Mouse (Mus musculus) thymus, postnatal 10 days (tissue): ENCODE results near the gene Tlcd2.
"Not testable (repeated sequence)": the region's sequence is repeated elsewhere in the genome, so short reads cannot be mapped to it uniquely, and the experiment has no call there.

Experiments
- DNase-seq, 2 experiments: peaks; one replicate each; pipeline ENCODE4 v3.0.0; 2021; ENCODE audit warnings: low spot score in 2 of 2

Tlcd2 gene

DNA sequence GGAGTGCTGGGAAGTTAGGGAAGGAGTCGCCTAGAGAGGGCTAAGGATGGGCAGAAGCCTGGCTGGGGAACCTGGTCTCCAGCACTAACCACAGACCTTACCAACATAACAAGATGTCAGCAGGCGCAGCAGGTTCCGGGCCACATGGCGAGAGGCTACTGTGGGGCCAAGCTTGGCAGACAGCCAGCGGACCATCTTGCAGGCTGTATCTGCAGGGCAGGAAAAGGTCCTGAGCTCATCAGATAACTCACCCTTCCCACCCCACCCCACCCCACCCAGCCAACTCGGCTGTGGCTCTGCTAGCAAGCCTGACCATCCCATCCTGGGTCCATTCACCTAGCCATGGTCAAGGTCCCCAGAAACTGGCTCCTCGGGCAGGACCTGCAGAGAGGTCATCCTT is 11.8 kb upstream of the Tlcd2 start:
- DNase-seq, result no peak

DNA sequence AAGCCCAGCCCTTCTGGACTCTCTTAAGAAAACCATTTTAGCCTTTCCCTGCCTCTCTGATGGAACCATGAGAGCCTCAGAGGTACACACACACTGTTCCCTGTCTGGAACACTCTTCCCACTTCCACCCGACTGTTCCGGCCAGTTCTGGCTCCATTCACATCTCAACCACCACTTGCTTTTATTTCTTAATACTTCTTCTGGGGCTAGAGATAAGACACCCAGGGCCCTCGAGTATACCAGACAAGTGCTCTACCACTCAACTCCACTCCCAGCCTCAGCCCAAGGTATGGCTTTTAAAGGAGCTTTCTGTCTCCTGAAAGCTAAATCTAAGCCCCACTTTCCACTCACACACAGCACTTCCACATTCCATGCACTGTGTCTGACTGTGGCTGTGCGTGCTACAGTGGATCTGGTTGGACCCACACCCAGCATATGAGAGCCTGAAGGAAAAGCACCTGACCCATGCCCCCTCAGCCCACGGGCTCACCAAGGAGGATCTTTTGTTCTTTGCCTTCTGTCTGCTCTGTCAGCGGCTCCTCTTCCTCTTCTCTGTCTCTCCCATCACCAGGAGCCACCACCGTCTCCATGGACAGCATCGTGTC is 11.1 kb upstream of the Tlcd2 start:
- DNase-seq, result no peak

DNA sequence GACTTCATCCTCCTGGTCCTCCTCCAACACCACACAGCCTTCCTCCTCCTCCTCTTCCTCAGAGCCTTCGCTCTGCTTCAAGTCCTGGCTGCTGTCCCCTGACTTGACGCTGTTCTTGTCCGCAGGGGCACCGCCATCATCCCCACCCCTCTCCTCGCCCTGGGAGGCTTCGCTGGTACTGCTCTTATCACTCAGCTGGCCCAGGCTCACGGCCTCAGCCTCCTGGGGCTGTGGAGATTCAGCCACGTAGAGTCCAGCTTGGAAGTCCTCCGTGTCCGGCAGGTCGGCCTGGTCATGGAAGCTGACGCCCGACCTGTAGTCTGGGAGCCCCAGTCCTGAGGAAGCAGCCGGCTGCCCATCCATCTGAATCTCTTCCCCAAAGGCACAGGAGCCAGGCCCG is 10.6 kb upstream of the Tlcd2 start:
- DNase-seq, result no peak

DNA sequence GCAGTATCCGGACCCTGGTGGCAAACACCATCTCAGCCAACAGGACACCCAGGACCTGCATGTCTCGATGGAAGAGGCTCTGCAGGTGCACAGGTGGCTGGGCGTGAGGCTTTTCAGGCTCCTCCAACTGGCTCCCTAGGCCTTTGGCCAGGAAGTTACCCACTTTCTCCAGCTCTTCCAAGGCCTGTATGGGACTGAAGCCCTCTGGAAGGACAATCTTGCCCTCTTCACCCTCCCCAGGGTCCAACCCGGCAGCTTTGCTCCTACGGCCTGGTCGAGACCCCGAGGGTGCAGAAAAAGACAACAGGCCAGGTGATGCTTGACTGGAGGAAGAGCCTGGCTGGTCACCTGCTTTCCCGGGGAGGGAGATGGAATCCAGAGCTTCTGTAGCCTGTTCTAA is 9.4 kb upstream of the Tlcd2 start:
- DNase-seq, result no peak

DNA sequence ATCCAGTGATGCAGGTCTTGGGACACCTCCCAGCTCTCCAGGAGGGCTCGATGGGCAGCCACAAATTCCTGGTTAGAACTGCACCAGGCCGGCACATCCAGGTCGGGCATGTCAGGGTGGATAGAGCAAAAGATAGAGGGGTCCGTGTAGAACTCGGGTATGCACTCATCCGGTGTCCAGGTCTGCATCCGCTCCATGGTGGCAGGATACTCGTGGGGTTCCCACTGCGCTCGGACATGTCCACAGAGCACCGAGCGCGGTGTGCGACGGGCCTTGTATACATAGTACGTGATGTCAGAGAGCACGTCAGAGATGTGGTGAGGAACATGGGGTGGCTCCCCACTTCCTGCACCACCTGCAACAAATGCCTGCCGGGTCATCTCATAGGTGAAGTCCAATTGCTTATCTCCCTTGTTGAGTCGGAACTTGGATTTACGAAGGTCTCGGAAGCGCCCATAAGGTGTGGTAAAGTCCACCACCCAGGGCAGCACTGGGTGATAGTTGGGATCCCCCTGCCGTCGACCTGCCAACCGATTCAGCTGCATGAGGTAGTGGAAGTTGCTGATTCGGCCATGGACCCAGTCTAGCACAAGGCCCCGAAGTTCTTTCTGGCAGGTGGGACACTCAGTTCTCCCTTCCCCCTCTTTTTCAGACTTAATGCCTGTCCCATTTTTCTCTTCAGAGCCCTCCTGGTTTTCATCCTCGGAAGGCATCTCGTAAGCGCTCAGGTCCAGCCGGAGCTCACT is 8.5 kb upstream of the Tlcd2 start:
- no peak for DNase-seq

DNA sequence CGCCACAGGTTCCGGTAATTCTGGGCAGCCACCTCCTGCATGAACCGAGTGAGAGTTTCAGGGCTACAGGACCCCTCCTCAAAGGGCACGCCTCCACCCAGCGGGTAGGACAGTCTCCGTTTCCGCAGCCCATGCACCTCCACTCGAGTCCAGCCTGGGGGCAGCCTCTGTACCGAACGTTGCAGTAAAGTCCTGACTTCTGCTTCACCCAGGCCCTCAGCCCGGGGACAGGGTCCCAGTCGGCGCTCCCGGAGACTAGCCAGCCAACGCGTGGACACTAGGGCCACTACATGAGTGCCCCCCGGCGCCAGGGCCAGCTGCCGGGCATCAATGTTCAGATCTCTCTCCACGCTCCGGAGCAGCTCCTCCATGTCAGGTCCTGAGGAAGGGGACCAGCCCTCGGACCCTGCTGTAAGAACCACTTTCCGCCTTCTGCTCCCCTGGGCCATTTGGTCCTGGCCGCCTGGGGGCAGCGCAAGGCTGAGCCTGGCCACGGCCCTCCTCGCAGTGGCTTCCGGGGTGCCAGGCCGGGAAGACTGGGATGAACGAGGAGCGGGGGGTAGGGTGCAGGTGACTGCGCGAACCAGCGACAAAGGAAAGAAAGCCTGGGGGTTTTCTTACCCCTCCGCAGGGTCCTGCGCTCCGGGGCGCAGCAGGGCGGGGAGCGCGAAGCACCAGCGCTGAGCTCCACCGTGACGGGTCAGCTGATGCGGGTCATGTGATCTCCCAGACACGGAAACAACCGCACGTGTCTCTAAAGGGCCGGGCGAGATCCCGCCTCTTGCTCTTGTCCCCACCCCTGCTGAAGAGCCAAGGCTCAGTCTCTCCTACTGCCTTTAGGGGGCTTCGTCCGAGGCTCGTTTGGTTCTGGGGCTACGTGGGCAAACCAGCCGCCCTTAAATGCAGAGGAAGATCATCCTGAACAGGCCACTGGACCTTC is 7.3 kb upstream of the Tlcd2 start, which contains the start of gene Wdr81:
Gene Wdr81, minus strand, starts transcription at position 727 of the 940 bp plus-strand sequence.
- peak; percentile 80 to 86 for DNase-seq

DNA sequence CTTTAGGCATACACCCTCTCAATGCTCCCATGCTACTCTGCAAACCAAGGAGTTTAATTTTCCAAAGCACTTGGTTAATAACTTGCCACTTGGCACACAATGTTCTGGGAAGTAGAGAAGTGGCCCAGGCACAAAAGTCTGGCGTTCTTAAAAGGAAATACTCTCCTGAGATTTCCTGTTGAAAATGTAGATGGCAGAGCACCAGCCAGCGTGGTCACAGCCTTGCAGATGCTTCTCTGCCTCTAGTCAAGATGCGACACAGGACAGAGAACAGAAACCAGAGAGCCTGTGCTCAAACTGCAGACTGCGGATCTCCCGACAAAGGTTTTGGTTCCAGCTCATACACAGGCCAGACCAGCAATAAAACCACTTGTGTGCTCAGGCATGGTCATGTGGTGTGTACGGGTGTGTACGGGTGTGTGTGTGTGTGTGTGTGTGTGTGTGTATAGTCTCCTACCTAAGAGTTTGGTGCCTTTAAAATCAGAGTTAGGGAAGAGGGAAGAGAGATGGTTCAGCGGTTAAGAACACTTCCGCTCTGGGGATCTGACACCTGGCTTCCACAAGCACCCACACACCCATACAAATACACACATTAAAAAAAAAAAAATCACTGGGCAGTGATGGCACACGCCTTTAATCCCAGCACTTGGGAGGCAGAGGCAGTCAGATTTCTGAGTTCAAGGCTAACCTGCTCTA is 6.3 kb upstream of the Tlcd2 start:
- DNase-seq, result no peak

DNA sequence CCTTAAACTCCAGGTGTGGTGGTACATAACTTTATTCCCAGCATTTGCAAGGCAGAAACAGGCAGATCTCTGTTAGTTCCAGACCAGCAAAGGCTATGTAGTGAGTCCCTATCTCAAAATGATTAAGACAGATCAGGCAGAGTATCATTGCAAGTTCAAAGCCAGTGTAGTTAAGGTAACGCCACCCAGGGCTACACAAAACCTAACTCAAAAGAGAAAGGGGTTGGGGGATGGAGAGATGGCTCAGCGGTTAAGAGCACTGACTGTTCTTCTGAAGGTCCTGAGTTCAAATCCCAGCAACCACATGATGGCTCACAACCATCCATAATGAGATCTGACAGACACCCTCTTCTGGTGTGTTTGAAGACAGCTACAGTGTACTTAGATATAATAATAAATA is 5.5 kb upstream of the Tlcd2 start:
- DNase-seq, result not testable (repeated sequence)

DNA sequence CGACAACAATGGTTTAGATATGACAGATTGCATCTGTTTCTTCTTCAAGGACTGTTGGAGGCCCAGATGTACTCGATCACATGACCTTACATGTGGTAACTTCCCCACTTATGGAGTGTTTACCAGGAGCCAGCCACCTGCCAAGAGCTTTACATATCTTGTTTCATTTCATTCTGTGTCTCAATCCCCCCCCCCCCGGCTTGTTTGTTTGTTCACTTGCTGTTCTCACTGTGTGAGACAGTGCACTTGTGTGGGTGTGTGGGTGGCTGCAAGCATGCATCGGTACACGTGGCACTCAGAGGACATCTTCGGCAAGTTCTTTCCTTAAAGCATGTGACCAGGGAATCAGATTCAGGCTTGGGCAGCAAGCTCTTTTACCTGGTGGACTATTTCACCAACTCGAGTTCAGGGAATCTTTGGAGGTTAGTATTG is 5.1 kb upstream of the Tlcd2 start:
- peak; percentile 31 to 35 for DNase-seq

DNA sequence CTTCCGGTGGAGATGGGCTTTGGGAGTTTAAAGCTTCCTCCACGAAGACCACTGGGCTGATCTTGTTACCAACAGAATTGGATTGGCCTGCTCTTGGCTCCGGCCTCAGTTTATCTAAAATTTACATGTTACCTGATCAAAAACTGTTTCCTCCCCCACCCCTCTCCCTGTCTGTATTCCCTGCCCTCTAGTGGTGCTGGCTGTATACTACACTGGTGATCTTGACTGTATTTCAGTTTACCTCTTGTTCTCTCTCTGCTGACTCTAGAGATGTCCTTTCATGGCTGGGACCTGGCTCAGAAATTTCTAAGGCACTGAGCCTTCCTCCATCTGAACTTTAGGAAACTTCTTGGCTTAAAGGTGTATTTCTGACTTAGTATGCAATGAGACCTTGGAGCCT is 3.3 kb upstream of the Tlcd2 start:
- peak; percentile 50 to 67 for DNase-seq

DNA sequence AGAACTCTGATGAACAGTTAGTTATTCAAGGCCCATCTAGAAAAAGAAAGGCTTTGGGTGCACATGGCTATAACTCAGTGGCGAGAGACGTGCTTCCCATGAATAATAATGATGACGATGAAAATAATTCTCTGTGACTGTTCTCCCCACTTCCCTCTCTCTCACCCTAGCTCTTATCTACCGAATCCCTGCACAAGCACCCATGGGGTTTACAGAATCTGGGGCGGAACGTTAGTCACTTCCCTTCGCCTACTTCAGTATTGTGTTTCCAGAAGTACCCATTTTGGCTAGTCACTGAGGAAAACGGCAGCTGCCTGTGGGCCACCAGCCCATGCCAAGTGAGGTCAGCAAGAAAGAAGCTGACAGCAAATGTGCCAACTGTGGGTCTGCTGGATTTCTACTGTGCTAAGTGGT is 2.9 kb upstream of the Tlcd2 start:
- no peak for DNase-seq

DNA sequence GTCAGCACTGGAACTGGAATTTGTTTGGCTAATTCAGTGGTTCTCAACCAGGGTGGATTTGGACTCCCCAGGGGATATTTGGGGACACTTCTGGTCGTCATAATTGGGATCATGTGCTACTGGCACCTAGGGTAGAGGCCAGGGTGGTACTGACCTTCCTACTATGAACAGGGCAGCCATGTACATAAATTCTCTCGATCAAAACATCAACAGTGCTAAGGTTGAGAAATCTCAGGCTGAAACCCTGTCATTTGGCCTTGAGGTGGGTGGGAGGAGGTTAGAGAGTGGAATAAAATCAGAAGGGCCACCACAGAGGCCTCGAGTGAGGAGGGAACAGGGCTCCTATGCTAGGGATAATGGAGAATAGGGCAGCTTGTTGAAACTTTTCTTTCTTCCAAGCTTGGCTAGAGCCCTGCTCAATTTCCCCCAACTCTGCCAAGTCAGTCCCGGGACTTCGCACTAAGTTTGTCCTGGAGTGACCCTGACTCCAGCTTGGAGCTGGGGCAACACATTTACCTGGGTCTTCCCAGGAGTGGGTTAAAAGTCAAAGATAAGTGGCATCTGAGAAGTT is 2.3 kb upstream of the Tlcd2 start:
- no peak for DNase-seq

DNA sequence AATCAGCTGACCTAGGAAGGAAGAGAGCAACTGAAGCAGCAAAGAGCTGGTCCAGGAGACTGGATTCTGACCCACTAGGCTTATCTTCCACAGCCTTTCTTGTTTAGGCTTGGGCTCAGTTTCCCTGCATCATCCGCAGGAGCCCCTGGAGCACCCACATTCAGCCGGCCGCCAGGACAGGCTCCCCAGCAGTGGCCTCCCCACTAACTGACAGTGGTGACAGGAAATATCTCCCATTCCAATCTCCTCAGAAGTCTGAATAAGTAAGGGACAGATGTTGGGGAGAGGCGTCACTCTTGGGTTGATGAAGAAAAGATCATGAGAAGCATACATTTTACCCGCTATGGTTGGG is 1.8 kb upstream of the Tlcd2 start:
- DNase-seq, result no peak

DNA sequence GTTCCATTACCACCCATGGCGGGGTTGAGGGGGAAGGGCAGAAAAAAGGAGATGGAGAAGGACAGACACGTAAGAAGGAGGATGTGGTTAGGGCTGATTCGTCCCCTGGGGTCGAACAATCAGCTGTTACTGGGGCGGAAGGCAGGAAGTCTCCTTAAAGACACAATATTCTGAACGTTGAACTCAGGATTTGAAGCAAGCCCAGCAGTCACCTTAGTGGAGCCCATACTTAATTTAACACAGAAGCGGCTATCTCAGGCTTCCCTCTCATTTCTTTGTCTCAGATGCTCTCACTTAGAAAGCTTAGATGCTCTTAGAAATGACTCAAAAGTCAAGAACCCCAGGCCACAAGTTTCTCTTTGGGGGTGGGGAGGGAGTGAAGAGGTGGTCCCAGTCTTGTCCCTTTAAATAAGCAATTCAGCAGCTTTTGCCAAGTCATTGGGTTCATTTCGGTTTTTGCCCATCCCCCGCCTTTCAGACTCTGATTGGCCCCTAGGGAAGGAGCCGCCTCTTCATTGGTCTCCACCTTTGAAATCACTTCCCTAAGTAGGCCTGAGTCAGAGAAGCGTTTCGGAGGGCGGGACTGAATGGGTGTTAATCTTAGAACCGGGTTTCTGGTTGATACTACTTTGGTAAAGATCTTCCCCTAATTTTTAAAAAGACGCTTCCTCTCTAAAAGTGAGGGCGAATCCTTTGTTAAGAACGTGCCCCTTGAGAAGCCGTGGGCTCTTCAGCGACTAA is 1.2 kb upstream of the Tlcd2 start:
- DNase-seq, result peak; percentile 83 to 89

DNA sequence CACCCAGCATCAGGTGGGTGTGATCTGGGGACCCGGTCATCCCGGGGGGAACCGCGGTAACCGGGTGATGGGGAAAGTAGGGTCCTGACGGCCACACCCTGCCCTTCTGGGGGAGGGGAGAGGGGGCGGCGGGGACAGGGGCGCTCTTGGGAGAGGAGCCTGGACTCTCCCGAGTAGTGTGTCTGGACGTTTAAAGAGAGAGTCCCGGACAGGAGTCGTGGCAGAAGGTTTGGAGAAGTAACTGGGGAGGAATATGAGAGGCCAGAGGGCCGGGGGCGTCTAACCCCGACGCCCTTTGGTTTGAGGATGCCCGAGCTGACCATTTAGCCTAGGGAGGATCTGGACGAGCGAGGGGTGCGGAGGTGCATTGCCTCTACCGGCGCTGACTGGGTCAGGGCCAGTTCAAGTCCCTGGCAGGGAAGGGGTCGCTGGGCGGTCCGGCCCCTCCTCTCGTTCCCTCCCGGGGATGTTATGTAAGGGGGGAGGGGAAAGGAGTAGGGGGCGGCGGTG is 283 bp downstream of the Tlcd2 start:
- DNase-seq, result peak; percentile 25 to 55

DNA sequence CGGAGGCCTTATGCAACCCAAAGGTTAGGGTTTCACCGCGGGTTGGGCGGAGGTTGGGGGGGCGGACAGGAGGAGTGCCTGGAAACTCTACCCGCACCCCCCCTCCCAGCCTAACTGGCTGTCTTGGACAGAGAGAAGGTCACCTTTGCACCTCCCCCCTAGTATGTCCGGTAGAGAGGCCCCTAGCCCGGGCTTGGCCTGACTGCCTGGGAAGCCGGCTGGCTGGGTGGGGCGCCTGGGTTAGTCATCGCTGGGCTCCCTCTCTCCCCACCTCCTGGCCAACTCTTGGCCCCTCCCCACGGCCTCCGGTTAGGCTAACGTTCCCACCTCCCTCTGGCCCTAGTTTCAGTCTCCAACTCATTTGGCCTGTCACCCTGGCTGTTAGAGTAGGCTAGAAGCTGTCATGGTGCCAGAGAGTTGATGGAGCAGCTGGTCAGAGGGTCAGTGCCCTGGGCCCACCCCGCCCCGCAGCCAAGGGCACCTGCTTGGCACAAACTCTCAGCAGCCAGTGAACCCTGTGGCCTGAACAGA is 803 bp downstream of the Tlcd2 start:
- peak in 1 of 2 experiments; percentile 32 for DNase-seq

DNA sequence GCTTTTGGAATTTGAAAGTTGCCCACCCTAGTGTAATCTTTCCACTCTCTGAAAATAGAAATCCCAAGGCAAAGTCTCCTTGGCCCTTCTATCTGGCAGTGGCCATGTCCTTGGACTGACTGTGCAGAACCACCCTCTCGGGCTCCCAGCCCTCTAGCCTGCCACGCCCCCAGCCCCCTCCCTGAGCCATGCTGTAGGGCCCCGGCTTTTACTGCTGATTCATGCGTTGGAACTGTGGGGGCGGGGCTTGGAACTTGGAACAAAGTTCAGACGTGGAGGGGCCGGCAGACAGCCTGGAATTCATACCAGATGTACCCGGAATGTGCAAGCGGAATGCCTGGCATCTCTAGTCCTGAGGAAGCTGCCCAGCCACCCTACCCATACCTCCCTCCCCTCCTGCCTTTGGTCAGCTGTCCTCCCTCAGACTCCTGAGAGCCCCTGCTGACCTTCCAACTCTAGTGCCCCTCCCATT is 1.4 kb downstream of the Tlcd2 start:
- peak; percentile 37 to 40 for DNase-seq

DNA sequence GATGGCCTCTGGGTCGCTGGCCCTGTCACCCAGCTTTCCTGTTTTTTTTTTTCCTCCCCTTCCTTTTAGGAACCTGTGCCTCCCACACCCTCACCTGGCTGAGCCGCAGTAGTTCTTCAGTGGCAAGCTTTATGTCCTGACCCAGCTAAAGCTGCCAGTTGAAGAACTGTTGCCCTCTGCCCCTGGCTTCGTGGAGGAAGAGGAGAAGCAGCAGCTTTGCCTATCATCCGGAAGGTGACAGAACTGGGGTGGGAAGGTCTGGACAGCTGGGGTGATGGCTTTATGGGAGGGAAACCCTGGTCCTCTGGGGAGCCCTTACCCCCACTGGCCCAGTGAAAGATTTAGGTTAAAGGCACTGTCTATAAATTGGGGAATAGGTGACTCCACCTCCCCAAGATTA is 2.1 kb downstream of the Tlcd2 start:
- no peak for DNase-seq

DNA sequence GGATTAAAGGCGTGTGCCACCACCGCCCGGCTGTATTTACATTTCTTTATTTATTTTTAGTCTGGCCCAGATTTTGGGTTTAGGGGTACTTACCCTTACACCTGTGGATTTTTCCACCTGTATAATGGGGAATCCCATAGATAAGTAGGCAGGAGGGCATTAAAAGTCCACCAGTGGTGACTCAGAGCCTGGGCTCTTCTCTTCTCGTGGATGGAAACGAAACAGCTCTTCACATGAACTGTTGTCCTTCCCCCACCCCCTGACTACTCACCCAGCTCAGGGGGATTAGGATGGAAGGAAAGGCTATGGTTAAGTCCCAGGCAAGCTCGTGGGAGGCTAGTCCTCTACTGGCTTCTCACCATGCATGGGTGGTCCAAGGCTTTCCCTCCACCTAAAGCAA is 2.9 kb downstream of the Tlcd2 start:
- no peak for DNase-seq

DNA sequence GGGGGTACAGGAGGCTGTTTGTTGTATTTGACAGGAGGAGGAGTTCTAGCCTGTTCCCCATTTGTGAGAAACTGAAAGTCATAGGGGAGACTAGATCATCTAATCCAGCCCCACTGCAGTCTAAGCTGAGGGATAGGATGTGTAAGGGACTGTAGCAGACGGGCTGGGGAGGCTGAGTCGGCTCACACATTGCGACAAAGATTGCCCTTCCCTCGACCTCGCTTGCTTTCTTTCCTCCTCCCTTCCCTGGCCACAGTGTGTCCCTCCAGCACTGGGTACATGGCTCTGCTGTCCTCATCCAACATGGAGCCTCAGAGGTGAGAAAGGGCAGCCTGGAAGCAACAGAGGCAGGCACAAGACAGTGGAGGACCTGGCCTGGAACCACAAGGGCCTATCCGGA is 3.5 kb downstream of the Tlcd2 start:
- DNase-seq, result no peak
